Mouse (Mus musculus) stomach, embryonic 16.5 days (tissue): Measurements from ENCODE around the gene Ero1lb. TPM values are rescaled to one million over a fixed set of nuclear protein-coding genes. Genes with fewer than 3 reads are reported as not detected.
"Not testable (repeated sequence)": the region's sequence is repeated elsewhere in the genome, so short reads cannot be mapped to it uniquely, and the experiment has no call there.

Source experiments
- ATAC-seq: fragments of 200-750 bp; cut with Nextera tagmentation; 2 replicates; pipeline ENCODE4 v1.8.0; 2017; ENCODE audit warnings: moderate number of reproducible peaks, moderate TSS enrichment; ENCODE audit not compliant: insufficient read depth, low FRiP score
- H3K27ac ChIP-seq: fragments of 300-500 bp; sonication (generic); 2 replicates; pipeline ENCODE4 v1.5.1; 2014; ENCODE audit warnings: low read length
- H3K27me3 ChIP-seq: fragments of 300-500 bp; sonication (generic); 2 replicates; pipeline ENCODE4 v1.6.1; 2014; ENCODE audit warnings: low read length, control low read depth, mixed read lengths; ENCODE audit not compliant: control insufficient read depth, insufficient read depth
- H3K36me3 ChIP-seq: fragments of 300-500 bp; sonication (generic); 2 replicates; pipeline ENCODE4 v1.6.1; 2014; ENCODE audit warnings: low read length; ENCODE audit not compliant: control insufficient read depth, insufficient read depth
- H3K4me1 ChIP-seq: fragments of 300-500 bp; sonication (generic); 2 replicates; pipeline ENCODE4 v1.6.1; 2014; ENCODE audit warnings: low read length, control low read depth, mixed read lengths; ENCODE audit not compliant: control insufficient read depth, insufficient read depth
- H3K4me2 ChIP-seq: fragments of 300-500 bp; sonication (generic); 2 replicates; pipeline ENCODE4 v1.6.1; 2014; ENCODE audit warnings: low read depth, low read length, mixed read lengths
- H3K4me3 ChIP-seq: fragments of 300-500 bp; sonication (generic); replicated peaks from 2 replicates; pipeline ENCODE4 v1.5.1; 2014; ENCODE audit warnings: mild to moderate bottlenecking, low read length
- H3K9ac ChIP-seq: fragments of 300-500 bp; sonication (generic); 2 replicates; pipeline ENCODE4 v1.6.1; 2014; ENCODE audit warnings: low read length
- H3K9me3 ChIP-seq: fragments of 300-500 bp; sonication (generic); replicated peaks from 2 replicates; pipeline ENCODE4 v1.6.1; 2016; ENCODE audit warnings: low read length, control low read depth; ENCODE audit not compliant: control insufficient read depth
- WGBS: fragments of 180-500 bp; shearing (Covaris S2); extraction: QIAGEN DNeasy Blood & Tissue Kit; methylation state at CpG from one replicate; pipeline ENCODE4 v1.1.7; 2014; 5-methylcytosine and 5-hydroxymethylcytosine counted together
- polyA plus RNA-seq: library from polyadenylated mRNA; unstranded; fragments of >200 nt; fragmentation: Nextera tagmentation; extraction: Ambion mirVana; gene quantifications from 2 replicates; pipeline ENCODE4 v1.2.1, GENCODE M21; 2015

Ero1lb gene
- polyA plus RNA-seq, 1 experiment from 2014 or later = 16.3 TPM

DNA sequence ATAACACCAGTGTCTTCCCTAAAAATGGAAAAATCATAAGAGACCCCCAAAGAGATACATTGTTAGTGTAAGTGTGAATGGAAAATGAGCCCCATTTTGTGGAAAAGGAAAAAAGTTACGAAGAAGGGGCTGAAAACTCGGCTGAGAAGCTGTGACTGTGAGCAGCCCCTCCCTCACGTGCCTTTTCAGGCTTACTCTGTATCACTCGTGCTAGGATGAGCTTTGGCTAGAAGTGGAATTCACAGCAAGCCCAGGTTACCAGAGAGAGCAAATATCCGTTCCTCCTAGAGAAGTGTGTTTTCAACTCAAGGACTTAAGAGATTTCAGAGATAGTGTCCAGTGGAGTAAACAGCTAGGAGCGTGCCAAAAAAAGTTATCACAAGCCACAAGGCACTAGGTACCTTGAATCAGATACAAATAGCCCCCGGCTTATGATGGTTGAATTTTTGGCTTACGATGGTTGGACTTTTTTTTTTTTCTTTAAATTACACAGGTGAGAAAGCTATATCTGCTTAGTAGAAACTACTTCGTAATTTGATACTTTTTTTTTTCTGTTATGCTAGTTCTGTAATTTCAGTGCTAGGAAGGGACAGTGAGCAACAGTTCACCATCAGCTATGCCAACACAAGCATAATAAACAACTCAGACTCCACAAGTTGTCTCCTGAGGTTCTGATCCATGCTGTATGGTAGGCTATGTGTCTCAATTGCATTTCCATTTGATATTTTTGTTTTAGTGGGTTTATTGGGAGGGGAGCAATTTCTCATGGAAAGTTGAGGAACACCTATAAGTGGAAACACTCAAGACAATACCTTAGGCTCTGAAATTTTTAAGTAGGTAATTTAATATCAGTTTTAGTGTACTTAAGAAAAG, 3.2 kb downstream of the Ero1lb start:
- no peaks in the 10 kb centered on the region for H3K9me3 ChIP-seq
- H3K27ac ChIP-seq = no peak overlapping the region
- no peaks in the 10 kb centered on the region for H3K36me3 ChIP-seq
- no peak for ATAC-seq
- H3K4me3 ChIP-seq = no peak overlapping the region
- peaks cover 8% of the 10 kb centered on the region for H3K4me1 ChIP-seq
- H3K4me2 ChIP-seq = no peak overlapping the region
- H3K27me3 ChIP-seq = no peaks in the 10 kb centered on the region
- H3K9ac ChIP-seq = no peak overlapping the region
- 57% methylated on average over 9 of the region's 9 CpGs for WGBS

DNA sequence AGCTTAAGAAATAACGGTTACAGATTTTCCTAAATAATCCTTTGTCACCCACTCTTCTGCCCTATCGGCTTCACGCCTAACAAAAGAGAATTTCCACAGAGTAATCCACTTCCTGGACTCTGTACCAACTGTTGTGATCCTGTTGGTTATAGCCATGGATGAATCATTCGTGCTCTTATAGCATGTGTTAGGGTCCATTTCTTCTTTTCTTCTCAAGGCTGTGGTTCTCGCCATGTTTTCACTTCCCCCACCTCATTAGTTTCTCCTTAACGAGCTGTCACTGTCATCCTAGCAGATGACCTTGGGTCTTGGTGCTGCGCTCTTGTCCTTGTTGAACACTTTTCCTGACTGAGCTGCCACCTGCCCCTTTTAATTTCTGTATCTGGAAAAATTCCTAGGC, 4.1 kb downstream of the Ero1lb start:
- H3K4me3 ChIP-seq = no peak overlapping the region
- peaks cover 8% of the 10 kb centered on the region for H3K4me1 ChIP-seq
- H3K9ac ChIP-seq = no peak overlapping the region
- no peaks in the 10 kb centered on the region for H3K36me3 ChIP-seq
- H3K27me3 ChIP-seq = no peaks in the 10 kb centered on the region
- ATAC-seq = no peak
- no peaks in the 10 kb centered on the region for H3K9me3 ChIP-seq
- H3K27ac ChIP-seq = no peak overlapping the region
- WGBS = 76% methylated on average over 7 of the region's 7 CpGs
- no peak overlapping the region for H3K4me2 ChIP-seq

DNA sequence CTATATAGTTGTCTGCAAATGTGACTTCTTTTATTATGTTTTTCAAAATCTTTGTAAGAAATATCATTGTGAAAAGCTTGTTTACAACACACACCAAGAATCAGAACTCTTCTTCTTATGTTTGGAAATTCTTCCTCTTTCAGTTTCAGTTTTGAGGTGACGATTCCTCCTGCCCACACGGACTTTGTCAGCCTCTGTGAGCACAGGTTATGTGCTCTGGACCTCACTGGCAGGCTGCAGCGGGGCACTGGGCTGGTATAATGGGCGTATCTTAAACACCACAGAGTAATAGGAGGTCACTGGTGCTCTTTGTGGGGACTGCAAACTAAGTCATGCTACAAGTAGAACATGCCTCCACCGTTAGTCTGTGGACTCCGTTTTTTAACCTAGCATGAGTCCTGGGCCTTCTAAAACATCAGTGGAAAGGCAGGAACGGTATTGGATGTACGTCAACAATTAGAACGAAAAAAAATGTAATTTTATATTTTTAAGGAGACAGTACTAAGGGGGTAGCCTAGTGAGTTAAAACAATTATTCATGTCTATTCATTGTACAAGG, 9.4 kb downstream of the Ero1lb start:
- 77% methylated on average over 9 of the region's 9 CpGs for WGBS
- Histone ChIP-seq H3K4me2 (no peak overlapping the region), H3K27ac (no peak overlapping the region), H3K9ac (no peak overlapping the region), H3K27me3 (no peaks in the 10 kb centered on the region), H3K36me3 (no peaks in the 10 kb centered on the region), H3K4me1 (no peaks in the 10 kb centered on the region), H3K9me3 (no peaks in the 10 kb centered on the region), H3K4me3 (no peak overlapping the region)
- no peak for ATAC-seq

DNA sequence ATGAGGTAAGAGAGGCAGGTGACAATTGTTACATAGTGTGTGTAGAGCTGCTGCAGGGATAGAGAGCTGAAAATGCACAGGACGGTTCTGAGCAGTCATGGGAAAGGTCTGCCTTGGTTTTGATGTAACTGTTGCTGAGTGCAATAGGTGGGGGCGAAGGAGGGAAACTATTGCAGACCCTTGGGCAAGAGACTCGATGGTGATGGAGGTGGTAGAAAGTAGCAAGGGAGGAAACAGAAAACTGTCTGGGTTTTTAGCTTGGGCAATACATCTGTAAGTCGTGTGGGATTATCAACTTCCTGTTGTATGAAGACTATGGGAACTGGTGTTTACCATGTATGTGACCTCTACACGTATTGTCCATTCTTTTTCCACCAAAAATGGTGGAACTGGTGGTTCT, 12.5 kb downstream of the Ero1lb start:
- Histone ChIP-seq H3K36me3 (no peaks in the 10 kb centered on the region), H3K4me2 (no peak overlapping the region), H3K4me3 (no peak overlapping the region), H3K9me3 (no peaks in the 10 kb centered on the region), H3K9ac (no peak overlapping the region), H3K27ac (no peak overlapping the region), H3K27me3 (no peaks in the 10 kb centered on the region), H3K4me1 (no peaks in the 10 kb centered on the region)
- WGBS = 80% methylated on average over 5 of the region's 5 CpGs
- ATAC-seq = no peak

DNA sequence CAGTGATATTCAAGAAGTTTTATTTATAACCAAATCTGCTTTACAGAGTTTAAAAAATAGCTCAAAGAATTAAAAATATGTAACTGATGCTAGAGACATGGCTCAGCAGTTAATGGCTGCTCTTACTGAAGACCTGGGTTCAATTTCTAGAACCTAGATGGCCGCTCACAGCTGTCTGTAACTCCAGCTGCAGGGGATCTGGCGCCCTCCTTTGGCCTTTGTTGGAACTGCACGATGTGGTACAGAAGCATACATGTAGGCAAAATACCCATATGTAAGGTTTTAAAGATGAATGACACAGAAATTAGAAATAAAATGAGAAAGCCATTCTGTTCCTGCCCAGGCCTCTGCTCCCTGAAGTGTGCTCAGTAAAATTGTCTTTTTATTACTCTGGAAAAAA, 23.3 kb downstream of the Ero1lb start:
- no peaks in the 10 kb centered on the region for H3K27me3 ChIP-seq
- no peak overlapping the region for H3K4me2 ChIP-seq
- no peaks in the 10 kb centered on the region for H3K9me3 ChIP-seq
- 12% methylated on average over 3 of the region's 3 CpGs for WGBS
- H3K4me1 ChIP-seq = no peaks in the 10 kb centered on the region
- no peak overlapping the region for H3K9ac ChIP-seq
- no peak overlapping the region for H3K27ac ChIP-seq
- H3K36me3 ChIP-seq = no peaks in the 10 kb centered on the region
- no peak overlapping the region for H3K4me3 ChIP-seq
- 0 out of 2 replicates have a peak, but pooled peaks have one; percentile 56 for ATAC-seq

DNA sequence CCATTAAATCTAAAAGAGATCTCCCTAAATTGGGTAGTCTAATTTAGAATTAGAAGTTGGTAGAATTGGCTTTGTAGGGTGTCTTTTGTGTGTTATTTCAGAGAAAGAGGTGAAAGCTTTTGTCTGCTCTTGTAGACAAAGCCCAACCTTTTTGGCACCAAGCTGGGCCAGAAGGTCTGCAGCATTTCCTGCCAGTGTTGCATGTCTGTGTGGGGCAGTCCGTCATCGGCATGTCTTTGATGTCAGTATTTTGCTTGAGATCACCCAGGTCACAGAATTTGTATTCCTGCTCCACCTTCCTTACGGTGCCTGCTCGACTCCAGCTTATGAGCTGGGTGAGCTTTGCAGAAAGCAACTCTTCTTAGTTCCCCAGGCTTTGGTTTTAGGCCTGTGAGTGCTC, 31.4 kb downstream of the Ero1lb start:
- not testable (repeated sequence) for H3K9me3 ChIP-seq, H3K4me1 ChIP-seq, H3K27ac ChIP-seq, H3K9ac ChIP-seq, H3K4me3 ChIP-seq, H3K27me3 ChIP-seq, H3K36me3 ChIP-seq, ATAC-seq, H3K4me2 ChIP-seq
- 68% methylated on average over 2 of the region's 4 CpGs for WGBS

DNA sequence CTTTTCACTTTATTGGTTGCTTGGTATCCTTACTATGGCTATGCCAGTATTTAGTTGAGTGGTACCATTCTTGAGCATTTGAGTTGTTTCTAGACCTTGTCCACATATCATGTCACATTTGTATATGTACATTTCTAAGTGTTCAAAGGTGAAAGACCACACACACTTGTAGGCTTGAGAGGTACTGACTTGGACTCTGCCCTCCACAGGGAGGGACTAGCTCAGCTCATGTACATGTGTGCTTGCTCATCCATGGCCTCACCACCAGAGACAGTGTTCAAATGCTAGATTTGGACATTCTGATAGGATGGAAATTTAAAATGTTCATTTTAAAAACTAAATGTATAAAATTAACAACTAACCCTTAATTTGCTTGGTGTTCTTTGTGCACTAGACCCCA, 44.5 kb downstream of the Ero1lb start:
- not testable (repeated sequence) for H3K27ac ChIP-seq, H3K27me3 ChIP-seq, H3K9ac ChIP-seq, H3K36me3 ChIP-seq, H3K4me1 ChIP-seq, ATAC-seq, H3K9me3 ChIP-seq, H3K4me2 ChIP-seq, H3K4me3 ChIP-seq

DNA sequence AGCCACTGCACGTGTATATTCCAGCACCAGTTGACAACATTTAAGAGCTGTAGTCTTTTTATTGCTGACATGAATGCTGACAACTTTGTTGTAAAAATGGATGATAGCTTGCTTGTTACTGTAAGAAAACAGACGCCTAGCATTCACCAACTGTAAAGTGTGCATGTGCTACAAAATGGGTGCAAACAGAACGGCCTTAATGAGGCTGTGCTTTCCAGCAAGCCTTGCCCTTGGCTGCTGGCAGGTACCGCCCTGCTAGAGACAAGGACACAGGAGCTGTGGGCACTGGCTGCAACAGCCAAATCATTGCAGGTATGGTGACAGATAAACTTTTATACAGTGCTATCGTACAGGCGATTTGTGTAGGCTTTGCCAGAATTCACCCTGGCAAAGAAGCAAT, 48.4 kb downstream of the Ero1lb start:
- H3K27me3 ChIP-seq, H3K4me2 ChIP-seq, H3K36me3 ChIP-seq, H3K27ac ChIP-seq, H3K4me3 ChIP-seq, ATAC-seq, H3K9me3 ChIP-seq, H3K4me1 ChIP-seq, H3K9ac ChIP-seq: not testable (repeated sequence)
- 90% methylated on average over 5 of the region's 6 CpGs for WGBS

DNA sequence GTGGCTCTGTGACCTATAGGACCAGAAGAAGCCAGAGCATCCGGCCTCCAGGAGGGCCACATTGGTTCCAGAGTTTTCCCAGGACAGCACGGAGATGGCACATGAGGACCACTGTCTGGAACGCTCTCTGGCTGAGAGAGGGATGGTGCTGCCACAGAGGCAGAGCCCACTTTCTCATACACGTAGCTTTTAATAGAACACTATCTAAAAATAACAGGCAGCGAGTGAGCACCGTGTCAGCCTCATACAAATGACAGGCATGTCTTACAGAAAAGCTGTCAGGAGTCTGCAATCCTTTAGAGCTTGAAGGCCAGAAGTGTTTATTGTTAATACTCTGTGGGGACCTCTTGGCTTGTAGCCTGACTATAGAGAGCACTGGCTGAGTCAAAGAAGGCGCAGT, 48.9 kb downstream of the Ero1lb start:
- not testable (repeated sequence) for ATAC-seq, H3K9me3 ChIP-seq, H3K36me3 ChIP-seq, H3K9ac ChIP-seq, H3K4me1 ChIP-seq, H3K27me3 ChIP-seq, H3K27ac ChIP-seq, H3K4me3 ChIP-seq, H3K4me2 ChIP-seq
- WGBS = 75% methylated on average over 7 of the region's 7 CpGs
